Mouse (Mus musculus): ENCODE data around the gene Gm13691.
"Not testable (repeated sequence)": the region's sequence is repeated elsewhere in the genome, so short reads cannot be mapped to it uniquely, and the experiment has no call there.

DNA sequence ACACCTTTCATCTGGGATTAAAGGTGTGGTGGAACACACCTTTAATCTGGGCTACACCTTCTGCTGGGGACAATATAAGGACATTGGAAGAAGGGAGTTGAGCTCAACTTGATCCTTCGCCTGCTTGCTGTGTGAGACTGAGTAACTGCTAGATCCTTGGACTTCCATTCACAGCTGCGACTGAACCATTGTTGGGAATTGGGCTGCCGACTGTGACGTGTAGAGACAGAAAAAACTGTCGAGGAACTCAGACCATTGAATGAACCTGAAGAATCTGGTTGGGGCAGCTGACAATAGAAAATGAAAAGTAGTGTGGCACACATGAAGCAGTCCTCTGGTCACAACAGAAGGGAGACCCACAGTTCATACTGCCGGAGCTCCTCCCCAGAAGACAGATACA, at the start of gene Gm13691:
- not testable (repeated sequence) for TF ChIP-seq CTCF (IDR thresholded peaks at IDR 0.05; ENCODE audit: control insufficient read depth, insufficient read depth, insufficient replicate concordance, low read depth, low read length); POLR2A (IDR thresholded peaks at IDR 0.05; ENCODE audit: control insufficient read depth, low read depth, low read length)
